Mouse (Mus musculus) stomach, postnatal 0 days (tissue): ENCODE results near the gene Cfap299. TPM values are rescaled to one million over a fixed set of nuclear protein-coding genes. Genes with fewer than 3 reads are reported as not detected.

Experiments
- ATAC-seq: fragments of 200-750 bp; cut with Nextera tagmentation; 2 replicates; pipeline ENCODE4 v1.8.0; 2017; ENCODE audit not compliant: low FRiP score, low TSS enrichment
- DNase-seq: peaks from one replicate; pipeline ENCODE4 v3.0.0-alpha.2; 2016; ENCODE audit warnings: low spot score
- H3K27ac ChIP-seq: fragments of 300-500 bp; sonication (generic); replicated peaks from 2 replicates; pipeline ENCODE4 v1.5.1; 2014; ENCODE audit warnings: mild to moderate bottlenecking, control low read depth
- H3K27me3 ChIP-seq: fragments of 300-500 bp; sonication (generic); 2 replicates; pipeline ENCODE4 v1.6.1; 2014; ENCODE audit warnings: low read length; ENCODE audit not compliant: control insufficient read depth, insufficient read depth
- H3K36me3 ChIP-seq: fragments of 300-500 bp; sonication (generic); 2 replicates; pipeline ENCODE4 v1.6.1; 2014; ENCODE audit warnings: low read length, mixed read lengths; ENCODE audit not compliant: control insufficient read depth, insufficient read depth
- H3K4me1 ChIP-seq: fragments of 300-500 bp; sonication (generic); replicated peaks from 2 replicates; pipeline ENCODE4 v1.6.1; 2014; ENCODE audit warnings: antibody characterized with exemption; ENCODE audit not compliant: control insufficient read depth, insufficient read depth
- H3K4me2 ChIP-seq: fragments of 300-500 bp; sonication (generic); replicated peaks from 2 replicates; pipeline ENCODE4 v1.6.1; 2014; ENCODE audit warnings: low read depth, mild to moderate bottlenecking, control low read depth, moderate library complexity
- H3K4me3 ChIP-seq: fragments of 300-500 bp; sonication (generic); 2 replicates; pipeline ENCODE4 v1.5.1; 2014; ENCODE audit warnings: low read depth, low read length, control low read depth
- H3K9ac ChIP-seq: fragments of 300-500 bp; sonication (generic); 2 replicates; pipeline ENCODE4 v1.6.1; 2014; ENCODE audit warnings: mild to moderate bottlenecking, low read length, control low read depth, mixed read lengths
- H3K9me3 ChIP-seq: fragments of 300-500 bp; sonication (generic); 2 replicates; pipeline ENCODE4 v1.6.1; 2016; ENCODE audit warnings: low read length; ENCODE audit not compliant: control insufficient read depth
- CTCF ChIP-seq: IDR thresholded peaks from 2 replicates; pipeline ENCODE4 v1.5.1; 2016; ENCODE audit warnings: antibody characterized with exemption, low read depth, mild to moderate bottlenecking, moderate library complexity
- EP300 ChIP-seq: optimal IDR thresholded peaks from 2 replicates; pipeline ENCODE3; 2016; ENCODE audit warnings: antibody characterized with exemption
- WGBS: fragments of 180-500 bp; shearing (Covaris S2); extraction: QIAGEN DNeasy Blood & Tissue Kit; methylation state at CpG from one replicate; pipeline ENCODE4 v1.1.7; 2014; 5-methylcytosine and 5-hydroxymethylcytosine counted together
- microRNA counts: library from miRNA; unstranded; fragments of <30 nt; microRNA quantifications from one replicate; lab custom pipeline; 2015
- microRNA-seq: library from miRNA; unstranded; fragments of <30 nt; microRNA quantifications from one replicate; pipeline ENCODE4, GENCODE M21; 2016
- polyA plus RNA-seq: library from polyadenylated mRNA; unstranded; fragments of >200 nt; fragmentation: Nextera tagmentation; extraction: Ambion mirVana; gene quantifications from 2 replicates; pipeline ENCODE4 v1.2.1, GENCODE M21; 2015

Gene Cfap299
- polyA plus RNA-seq, 1 experiment from 2014 or later: 0.18 TPM

GRCm38 (mm10) chr5:98815269-98815668 is 486.2 kb downstream of the Cfap299 start:
- WGBS: 77% methylated on average over 1 of the region's 1 CpGs
- DNase-seq (no peak), ATAC-seq (no peak)
- no peak for TF ChIP-seq CTCF
- TF ChIP-seq EP300: no peak
- H3K4me3 ChIP-seq: no peak overlapping the region
- H3K9ac ChIP-seq: no peak overlapping the region
- H3K9me3 ChIP-seq: no peaks in the 10 kb centered on the region
- no peaks in the 10 kb centered on the region for H3K4me1 ChIP-seq
- H3K27ac ChIP-seq: no peak overlapping the region
- H3K4me2 ChIP-seq: no peak overlapping the region
- no peaks in the 10 kb centered on the region for H3K36me3 ChIP-seq
- H3K27me3 ChIP-seq: no peaks in the 10 kb centered on the region

GRCm38 (mm10) chr5:98833760-98834159 is 504.7 kb downstream of the Cfap299 start:
- H3K4me2 ChIP-seq: no peak overlapping the region
- no peak overlapping the region for H3K4me3 ChIP-seq
- H3K4me1 ChIP-seq: no peaks in the 10 kb centered on the region
- no peak overlapping the region for H3K9ac ChIP-seq
- no peak for DNase-seq
- 80% methylated on average over 9 of the region's 9 CpGs for WGBS
- no peaks in the 10 kb centered on the region for H3K27me3 ChIP-seq
- ATAC-seq: no peak
- no peak overlapping the region for H3K27ac ChIP-seq
- no peaks in the 10 kb centered on the region for H3K36me3 ChIP-seq
- H3K9me3 ChIP-seq: no peaks in the 10 kb centered on the region
- TF ChIP-seq CTCF (no peak), EP300 (no peak)

- DNase-seq (no peak), ATAC-seq (no peak)
- Histone ChIP-seq H3K27me3 (no peaks in the 10 kb centered on the region), H3K9ac (no peak overlapping the region), H3K9me3 (no peaks in the 10 kb centered on the region), H3K27ac (no peak overlapping the region), H3K4me2 (no peak overlapping the region), H3K4me1 (no peaks in the 10 kb centered on the region), H3K36me3 (no peaks in the 10 kb centered on the region), H3K4me3 (no peak overlapping the region)
- 90% methylated on average over 6 of the region's 6 CpGs for WGBS
- TF ChIP-seq EP300 (no peak), CTCF (no peak)
Observed at GRCm38 (mm10) chr5:98834300-98834699, 505.2 kb downstream of the Cfap299 start.

DNA sequence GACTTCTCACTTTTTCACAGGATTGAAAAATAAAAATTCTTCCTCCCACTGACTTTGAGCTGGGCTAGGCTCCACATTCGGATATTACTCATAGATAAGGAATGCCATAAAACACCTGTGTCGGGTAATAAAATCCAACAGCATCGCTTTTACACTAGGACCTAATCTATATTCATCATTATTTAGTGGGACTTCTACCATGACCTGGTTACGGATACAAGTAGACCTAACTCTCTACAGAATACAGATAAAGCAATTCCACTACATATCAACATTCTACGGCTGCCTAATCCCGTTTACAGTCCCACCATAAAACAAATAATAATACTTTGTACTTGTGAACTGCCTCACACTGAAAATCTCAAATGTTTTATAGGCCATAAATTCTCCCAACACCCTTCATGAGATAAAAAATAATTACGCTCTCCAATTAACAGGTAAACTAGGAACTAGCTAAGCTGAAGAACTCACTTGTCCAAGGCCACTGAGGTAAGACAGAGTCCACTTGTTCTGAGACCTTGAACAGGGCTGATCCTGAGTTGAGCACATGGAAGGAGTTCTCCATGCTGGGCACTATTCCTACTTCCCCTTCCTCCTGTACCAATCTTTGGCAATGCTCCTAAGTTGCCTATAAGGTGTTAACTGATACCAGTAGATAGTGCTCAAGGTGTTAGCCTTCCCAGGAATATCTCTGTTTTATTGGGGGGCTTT is 513.7 kb downstream of the Cfap299 start:
- Histone ChIP-seq H3K36me3 (no peaks in the 10 kb centered on the region), H3K27me3 (no peaks in the 10 kb centered on the region), H3K9ac (no peak overlapping the region; the same call in 1 of the 2 replicates), H3K27ac (no peak overlapping the region), H3K9me3 (no peaks in the 10 kb centered on the region), H3K4me1 (no peaks in the 10 kb centered on the region), H3K4me3 (no peak overlapping the region), H3K4me2 (no peak overlapping the region)
- ATAC-seq (no peak), DNase-seq (no peak)
- no peak for TF ChIP-seq EP300
- TF ChIP-seq CTCF: no peak
- 69% methylated on average over 7 of the region's 7 CpGs for WGBS

DNA sequence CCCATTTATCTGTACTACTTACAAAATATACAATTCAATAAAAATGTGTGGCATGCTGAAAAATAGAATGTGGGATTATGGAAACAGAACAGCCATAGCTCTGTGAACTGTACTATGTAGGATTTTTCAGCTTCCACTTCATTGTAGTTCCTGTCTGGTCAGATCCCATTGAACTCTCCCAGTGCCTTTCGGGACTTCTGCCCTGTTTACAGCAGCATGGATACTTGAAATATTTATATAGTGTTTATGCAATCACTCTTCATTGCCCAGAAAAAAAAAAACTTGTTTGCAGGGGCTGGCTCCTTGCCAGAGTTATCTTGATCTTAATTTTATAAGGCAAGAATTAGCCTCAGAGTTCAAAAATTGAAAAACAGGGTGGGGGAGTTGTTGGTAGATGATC is 515.6 kb downstream of the Cfap299 start:
- Histone ChIP-seq H3K4me2 (no peak overlapping the region), H3K9me3 (no peaks in the 10 kb centered on the region), H3K27ac (no peak overlapping the region), H3K4me3 (no peak overlapping the region), H3K9ac (no peak overlapping the region), H3K27me3 (no peaks in the 10 kb centered on the region), H3K4me1 (no peaks in the 10 kb centered on the region), H3K36me3 (no peaks in the 10 kb centered on the region)
- DNase-seq (no peak), ATAC-seq (no peak)
- 27% methylated on average over 1 of the region's 1 CpGs for WGBS
- TF ChIP-seq CTCF (no peak), EP300 (no peak)

MicroRNA genes within 50 kb of the gene (microRNA counts, 519-probe panel; counts per million panel counts)
- not detected for microRNA mmu-miR-703 (lab: Ali Mortazavi, UCI)

Small RNA genes lying within 50 kb of the gene (microRNA-seq; reads per million reads assigned to microRNA genes)
- gene Mir703: not detected

Other genes with a start within 250 kb of the Cfap299 start
- gene Prdm8, start 162.1 kb upstream of the Cfap299 start, polyA plus RNA-seq: 0.06 and 0.07 TPM in 2 replicates
- 0.39 and 0.55 TPM in 2 replicates for gene Fgf5, start 75.1 kb upstream of the Cfap299 start, polyA plus RNA-seq
- gene Gm11111, start 223.4 kb downstream of the Cfap299 start, polyA plus RNA-seq: not detected in 2 replicates